ENCODE assay signal across 26 mouse cellular contexts in the genomic region with DNA sequence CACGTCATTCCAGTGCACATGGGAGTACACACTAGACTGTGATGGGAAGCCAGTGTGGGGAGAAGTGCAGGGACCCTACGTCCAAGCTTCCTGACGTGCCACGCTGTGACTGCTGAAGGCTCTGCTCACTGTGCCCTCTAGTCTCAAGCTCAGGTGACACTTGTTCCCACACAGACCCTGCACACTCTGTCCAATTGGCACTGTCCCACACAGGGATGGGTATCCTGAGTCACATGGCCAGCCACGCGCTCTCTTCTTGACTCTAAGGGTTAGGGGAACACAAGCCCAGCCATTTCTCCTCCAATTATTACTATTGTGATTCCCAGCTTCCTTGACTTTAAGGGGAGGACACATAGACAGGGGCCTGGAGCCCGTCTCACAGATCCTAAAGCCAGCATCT. TPM values are rescaled to one million over a fixed set of nuclear protein-coding genes. Genes with fewer than 3 reads are reported as not detected.
A peak's percentile ranks its signal among the peaks of the same experiment; 100 is the strongest.
DNase-seq lines count a peak whose midpoint lies in the region; ATAC-seq and TF ChIP-seq lines count a peak whose summit lies in the region.
"Had no signal": no experiment of that assay in that cellular context is flagged by ENCODE, and none has a peak within 500 bp of the region (broad histone marks: within the 10 kb centered on the region; RNA-seq: fewer than 3 reads in every experiment).

No protein-coding gene starts in this region.

- no peaks in the 10 kb centered on the region for H3K9me3 ChIP-seq in neural tube, embryonic 11.5 days (ENCODE audit: control insufficient read depth, low read length)
- H3K9me3 ChIP-seq: embryonic facial prominence, embryonic 13.5 days; embryonic facial prominence, embryonic 15.5 days; forebrain, embryonic 10.5 days; forebrain, embryonic 12.5 days had no signal

- peak; percentile 80 for DNase-seq in gastrocnemius, adult 2 months
- DNase-seq in gastrocnemius, postnatal 10 days: no peak
- peak; percentile 48 for DNase-seq in gastrocnemius, postnatal 25 days
- no peak for DNase-seq in gastrocnemius, postnatal 36 days
- DNase-seq in neural tube, embryonic 11.5 days (ENCODE audit: low spot score): no peak
- DNase-seq in neural tube, embryonic 10.5 days (ENCODE audit: extremely low spot score, low spot score): no peak
- DNase-seq in adrenal gland, adult 18-20 months (ENCODE audit: low spot score in 2 of 2): no peak
- DNase-seq: adrenal gland, adult 8-10 months; adrenal gland, postnatal 14 days; adrenal gland, postnatal 36 days; cerebellum, adult 11 months; cerebellum, adult 18-20 months; cerebellum, adult 8-10 months; cerebellum, adult 9-11 months; cerebellum, postnatal 14 days; cerebellum, postnatal 36 days; embryo, embryonic 11 days had no signal

- peak overlapping the region; percentile 66 for H3K27ac ChIP-seq in gastrocnemius, adult 2 months
- H3K27ac ChIP-seq in neural tube, embryonic 11.5 days (ENCODE audit: low read depth, low read length): no peak overlapping the region
- peak overlapping the region; percentile 98 for H3K27ac ChIP-seq in macrophage
- H3K27ac ChIP-seq: embryonic facial prominence, embryonic 13.5 days; embryonic facial prominence, embryonic 15.5 days; forebrain, embryonic 10.5 days; forebrain, embryonic 12.5 days had no signal

- WGBS in neural tube, embryonic 11.5 days: 93% methylated on average over 7 of the region's 7 CpGs
- 92% methylated on average over 7 of the region's 7 CpGs for WGBS in macrophage (ENCODE audit: missing documents)

- intact Hi-C loops in gastrocnemius, adult 2 months (cut with DNase I): no loop called here
- intact Hi-C loops in gastrocnemius, postnatal 36 days (cut with DNase I): no loop called here

- no peak for ATAC-seq in neural tube, embryonic 11.5 days (ENCODE audit: insufficient read depth, low FRiP score, low TSS enrichment)
- ATAC-seq: forebrain, embryonic 14.5 days; forebrain, embryonic 16.5 days had no signal

- H3K36me3 ChIP-seq in neural tube, embryonic 11.5 days (ENCODE audit: control insufficient read depth, insufficient read depth, low read length): peaks cover 4% of the 10 kb centered on the region
- H3K36me3 ChIP-seq in macrophage (ENCODE audit: inconsistent target): peaks cover 26% of the 10 kb centered on the region; the same call in 1 of the 2 replicates

- H3K4me2 ChIP-seq in neural tube, embryonic 11.5 days (ENCODE audit: low read depth): no peak overlapping the region
- H3K4me2 ChIP-seq: embryonic facial prominence, embryonic 13.5 days; embryonic facial prominence, embryonic 15.5 days; forebrain, embryonic 12.5 days had no signal

- no peaks in the 10 kb centered on the region for H3K79me2 ChIP-seq in macrophage (ENCODE audit: inconsistent target)

- peak overlapping the region; percentile 18; the same call in 1 of the 2 replicates for H3K9ac ChIP-seq in neural tube, embryonic 11.5 days (ENCODE audit: low read length)
- H3K9ac ChIP-seq: embryonic facial prominence, embryonic 13.5 days; embryonic facial prominence, embryonic 15.5 days; forebrain, embryonic 12.5 days had no signal

- TF ChIP-seq CTCF in gastrocnemius, adult 2 months (IDR thresholded peaks at IDR 0.05): no peak

- H3K4me1 ChIP-seq in neural tube, embryonic 11.5 days (ENCODE audit: control insufficient read depth, insufficient read depth, low read length): no peaks in the 10 kb centered on the region
- H3K4me1 ChIP-seq: embryonic facial prominence, embryonic 15.5 days; forebrain, embryonic 10.5 days; forebrain, embryonic 12.5 days had no signal

- no peaks in the 10 kb centered on the region for H3K27me3 ChIP-seq in neural tube, embryonic 11.5 days (ENCODE audit: control insufficient read depth, insufficient read depth, low read length)
- H3K27me3 ChIP-seq: embryonic facial prominence, embryonic 13.5 days; embryonic facial prominence, embryonic 15.5 days; forebrain, embryonic 12.5 days had no signal

- no peak overlapping the region for H3K4me3 ChIP-seq in gastrocnemius, adult 2 months
- H3K4me3 ChIP-seq in neural tube, embryonic 11.5 days (ENCODE audit: low read depth, low read length): no peak overlapping the region
- no peak overlapping the region for H3K4me3 ChIP-seq in macrophage (ENCODE audit: inconsistent target)
- H3K4me3 ChIP-seq: embryonic facial prominence, embryonic 13.5 days; embryonic facial prominence, embryonic 15.5 days; erythroblast, embryonic 14.5 days; forebrain, embryonic 10.5 days; forebrain, embryonic 12.5 days had no signal

RNA-seq across cellular contexts. Expression of a gene that starts 23.0 kb away (rescaled TPM):
- 10 to 100 TPM; 17.8 to 20.6 TPM for total RNA-seq in gastrocnemius, adult 2 months (2021)
- 10 to 100 TPM; 22.3 to 29.4 TPM for total RNA-seq in gastrocnemius, postnatal 10 days (2021)
- 10 to 100 TPM; 14.3 to 14.5 TPM for total RNA-seq in gastrocnemius, postnatal 25 days (2021)
- total RNA-seq in gastrocnemius, postnatal 36 days (2021): 10 to 100 TPM; 14.8 to 17.8 TPM
- polyA plus RNA-seq in neural tube, embryonic 11.5 days (2014; fragmentation: Nextera tagmentation; extraction: Ambion mirVana): 56.3 and 63.0 TPM in 2 replicates
- total RNA-seq in macrophage (2018; cell fraction: chromatin; rRNA removed): 100 to 1,000 TPM in 3 of 26 experiments, 10 to 100 TPM in 20, 1 to 10 TPM in 3; 8.4 to 129 (median 57.6) TPM
- 10 to 100 TPM; 15.6 to 42.6 (median 32.2) TPM for total RNA-seq in macrophage (2018; cell fraction: cytosol; rRNA removed)
- 10 to 100 TPM in 25 of 26 experiments, 1 to 10 TPM in 1; 7.9 to 98.5 (median 32.1) TPM for total RNA-seq in macrophage (2018; cell fraction: nucleus; rRNA removed)
- 30.7 to 54.0 TPM (median 30.9 TPM) in 3 replicates for polyA plus RNA-seq in macrophage (2018)
- 10 to 100 TPM; 36.7 to 38.4 TPM for total RNA-seq in adrenal gland, adult 18-20 months (2021)

RNA-seq across cellular contexts. Expression of a gene that starts 24.9 kb away (rescaled TPM):
- 10 to 100 TPM; 16.4 to 18.0 TPM for total RNA-seq in gastrocnemius, adult 2 months (2021)
- 10 to 100 TPM; 41.5 to 47.0 TPM for total RNA-seq in gastrocnemius, postnatal 10 days (2021)
- 10 to 100 TPM; 22.2 to 29.7 TPM for total RNA-seq in gastrocnemius, postnatal 25 days (2021)
- 10 to 100 TPM; 21.1 to 23.7 TPM for total RNA-seq in gastrocnemius, postnatal 36 days (2021)
- polyA plus RNA-seq in neural tube, embryonic 11.5 days (2014; fragmentation: Nextera tagmentation; extraction: Ambion mirVana): 47.3 and 48.8 TPM in 2 replicates
- 100 to 1,000 TPM; 104 to 576 (median 356) TPM for total RNA-seq in macrophage (2018; cell fraction: chromatin; rRNA removed)
- total RNA-seq in macrophage (2018; cell fraction: cytosol; rRNA removed): 10 to 100 TPM; 15.7 to 66.9 (median 36.1) TPM
- total RNA-seq in macrophage (2018; cell fraction: nucleus; rRNA removed): 100 to 1,000 TPM in 20 of 26 experiments, 10 to 100 TPM in 6; 62.0 to 363 (median 169) TPM
- polyA plus RNA-seq in macrophage (2018): 13.9 to 21.1 TPM (median 19.1 TPM) in 3 replicates
- total RNA-seq in adrenal gland, adult 18-20 months (2021): 10 to 100 TPM; 24.2 to 25.7 TPM

RNA-seq across cellular contexts. Expression of a gene that starts 52.3 kb away (rescaled TPM):
- total RNA-seq in gastrocnemius, adult 2 months (2021): under 1 TPM; 0.31 to 0.47 TPM
- 1 to 10 TPM; 3.6 to 5.3 TPM for total RNA-seq in gastrocnemius, postnatal 10 days (2021)
- total RNA-seq in gastrocnemius, postnatal 25 days (2021): 1 to 10 TPM in 1 of 2 experiments, under 1 TPM in 1; 0.72 to 5.6 TPM
- under 1 TPM in 1 of 2 experiments, not detected in 1; 0.39 TPM for total RNA-seq in gastrocnemius, postnatal 36 days (2021)
- 0.66 and 1.8 TPM in 2 replicates for polyA plus RNA-seq in neural tube, embryonic 11.5 days (2014; fragmentation: Nextera tagmentation; extraction: Ambion mirVana)
- total RNA-seq in macrophage (2018; cell fraction: chromatin; rRNA removed): 1 to 10 TPM in 1 of 26 experiments, not detected in 25; 7.0 TPM
- not detected for total RNA-seq in macrophage (2018; cell fraction: cytosol; rRNA removed)
- total RNA-seq in macrophage (2018; cell fraction: nucleus; rRNA removed): 1 to 10 TPM in 1 of 26 experiments, not detected in 25; 1.2 TPM
- 0.21 TPM in 1 of 3 replicates, not detected in the others for polyA plus RNA-seq in macrophage (2018)
- total RNA-seq in adrenal gland, adult 18-20 months (2021): under 1 TPM; 0.38 to 0.53 TPM
- total RNA-seq: common myeloid progenitor, adult 5-6 weeks had no signal
- polyA plus RNA-seq: erythroblast, embryonic 14.5 days had no signal

Comparison
In these comparisons a context has a peak if more than half of its experiments do, and no peak if none do; other contexts are left out.
1. DNase-seq: peak in gastrocnemius, adult 2 months (single experiment) and gastrocnemius, postnatal 25 days (single experiment); none in gastrocnemius, postnatal 10 days (single experiment), gastrocnemius, postnatal 36 days (0 of 2), neural tube, embryonic 11.5 days (single experiment), neural tube, embryonic 10.5 days (single experiment) and adrenal gland, adult 18-20 months (0 of 2).